Comparison of ENCODE assay signal across 8 mouse cellular contexts in genomic region chr12:29627956-29628750, GRCm38 (mm10).
DNase-seq lines count a peak whose midpoint lies in the region; ATAC-seq lines count a peak whose summit lies in the region.

No protein-coding gene starts in this region.

- 40% methylated on average over 15 of the region's 15 CpGs for WGBS in kidney, embryonic 14.5 days
- 68% methylated on average over 15 of the region's 15 CpGs for WGBS in embryonic facial prominence, embryonic 11.5 days

- H3K27ac ChIP-seq in kidney, embryonic 14.5 days (ENCODE audit: low read depth, low read length), result no peak overlapping the region
- no peak overlapping the region for H3K27ac ChIP-seq in embryonic facial prominence, embryonic 11.5 days (replicated peaks; ENCODE audit: low read depth, low read length)

- no peak overlapping the region for H3K9ac ChIP-seq in kidney, embryonic 14.5 days (ENCODE audit: low read depth, low read length)
- no peak overlapping the region for H3K9ac ChIP-seq in embryonic facial prominence, embryonic 11.5 days (replicated peaks; ENCODE audit: low read length)

- no peak for DNase-seq in kidney, adult 11 months
- DNase-seq in R1 (ENCODE audit: low read depth, low spot score), result peak; percentile 40
- peak; percentile 56 for DNase-seq in embryonic facial prominence, embryonic 11.5 days (ENCODE audit: low spot score)
- DNase-seq in neural tube, embryonic 10.5 days (ENCODE audit: extremely low spot score, low spot score), result peak; percentile 27
- DNase-seq in right cerebral cortex, postnatal 25 days, result no peak
- DNase-seq in frontal cortex, postnatal 36 days (ENCODE audit: low spot score in 2 of 2), result no peak

- no peaks in the 10 kb centered on the region for H3K9me3 ChIP-seq in kidney, embryonic 14.5 days (ENCODE audit: control insufficient read depth, low read length)
- H3K9me3 ChIP-seq in embryonic facial prominence, embryonic 11.5 days (replicated peaks; ENCODE audit: control insufficient read depth, low read length), result no peaks in the 10 kb centered on the region

- ATAC-seq in kidney, embryonic 14.5 days (ENCODE audit: low FRiP score, low TSS enrichment), result peak; percentile 72; the same call in 1 of the 2 replicates
- ATAC-seq in embryonic facial prominence, embryonic 11.5 days (replicated peaks; ENCODE audit: insufficient number of reproducible peaks, low FRiP score, low TSS enrichment, low read depth), result no peak
- ATAC-seq in megakaryocyte-erythroid progenitor cell, adult 5-6 weeks (replicated peaks; ENCODE audit: low FRiP score, low TSS enrichment, poor library complexity, severe bottlenecking), result no peak

- no peak overlapping the region for H3K4me2 ChIP-seq in kidney, embryonic 14.5 days (replicated peaks; ENCODE audit: low read depth, low read length)
- H3K4me2 ChIP-seq in embryonic facial prominence, embryonic 11.5 days (ENCODE audit: low read depth, low read length), result no peak overlapping the region

- H3K4me3 ChIP-seq in kidney, embryonic 14.5 days (ENCODE audit: low read length), result no peak overlapping the region
- no peak overlapping the region for H3K4me3 ChIP-seq in embryonic facial prominence, embryonic 11.5 days (ENCODE audit: low read depth, low read length)

- H3K27me3 ChIP-seq in kidney, embryonic 14.5 days (ENCODE audit: control insufficient read depth, insufficient read depth, low read length), result no peaks in the 10 kb centered on the region
- no peaks in the 10 kb centered on the region for H3K27me3 ChIP-seq in embryonic facial prominence, embryonic 11.5 days (ENCODE audit: control insufficient read depth, insufficient read depth, low read length)

- no peaks in the 10 kb centered on the region for H3K36me3 ChIP-seq in kidney, embryonic 14.5 days (ENCODE audit: control insufficient read depth, insufficient read depth, low read length)
- no peaks in the 10 kb centered on the region for H3K36me3 ChIP-seq in embryonic facial prominence, embryonic 11.5 days (replicated peaks; ENCODE audit: control insufficient read depth, insufficient read depth, low read depth, low read length)

- no peaks in the 10 kb centered on the region for H3K4me1 ChIP-seq in kidney, embryonic 14.5 days (ENCODE audit: control insufficient read depth, insufficient read depth, low read length)
- H3K4me1 ChIP-seq in embryonic facial prominence, embryonic 11.5 days (ENCODE audit: control insufficient read depth, insufficient read depth, low read length), result no peaks in the 10 kb centered on the region

Comparison
In these comparisons a context has a peak if more than half of its experiments do, and no peak if none do; other contexts are left out.
1. DNase-seq: peak in R1 (single experiment), embryonic facial prominence, embryonic 11.5 days (single experiment) and neural tube, embryonic 10.5 days (single experiment); none in kidney, adult 11 months (single experiment), right cerebral cortex, postnatal 25 days (single experiment) and frontal cortex, postnatal 36 days (0 of 2).